Mouse (Mus musculus) heart, adult 2 months (tissue): ENCODE data around the gene Selenot. TPM values are rescaled to one million over a fixed set of nuclear protein-coding genes. Genes with fewer than 3 reads are reported as not detected.
"Not testable (repeated sequence)": the region's sequence is repeated elsewhere in the genome, so short reads cannot be mapped to it uniquely, and the experiment has no call there.

ENCODE experiments used
- DNase-seq, 2 experiments: peaks; one replicate each; pipeline ENCODE4 v3.0.0; 2021
- H3K27ac ChIP-seq: fragments of 200-600 bp; 2 replicates; pipeline ENCODE4 v1.8.1; 2022
- H3K27me3 ChIP-seq: fragments of 200-500 bp; 2 replicates; pipeline ENCODE4 v1.6.1; 2012; ENCODE audit warnings: mild to moderate bottlenecking, low read length, inconsistent platforms, mixed read lengths; ENCODE audit not compliant: control insufficient read depth, insufficient read depth
- H3K36me3 ChIP-seq: fragments of 200-500 bp; 2 replicates; pipeline ENCODE4 v1.6.1; 2012; ENCODE audit warnings: low read length, inconsistent platforms; ENCODE audit not compliant: control insufficient read depth, insufficient read depth
- H3K4me1 ChIP-seq: fragments of 200-500 bp; 2 replicates; pipeline ENCODE4 v1.6.1; 2011; ENCODE audit warnings: low read length; ENCODE audit not compliant: control insufficient read depth, insufficient read depth
- H3K4me3 ChIP-seq: fragments of 200-600 bp; 2 replicates; pipeline ENCODE4 v1.8.1; 2022
- H3K79me2 ChIP-seq: fragments of 200-500 bp; replicated peaks from 2 replicates; pipeline ENCODE4 v1.6.1; 2012; ENCODE audit warnings: mild to moderate bottlenecking, inconsistent platforms, low read length, moderate library complexity, mixed read lengths; ENCODE audit not compliant: control insufficient read depth, insufficient read depth
- H3K9ac ChIP-seq: fragments of 200-500 bp; 2 replicates; pipeline ENCODE4 v1.6.1; 2012; ENCODE audit warnings: low read depth, mild to moderate bottlenecking, control low read depth, inconsistent platforms, low read length, mixed read lengths
- CTCF ChIP-seq: fragments of 200-600 bp; IDR thresholded peaks from 2 replicates; pipeline ENCODE4 v1.8.1; 2022; ENCODE audit warnings: antibody characterized with exemption, mild to moderate bottlenecking, moderate library complexity
- EP300 ChIP-seq: fragments of 200-500 bp; IDR thresholded peaks from 2 replicates; pipeline ENCODE4 v1.6.1; 2011; ENCODE audit warnings: low read depth, low read length, control low read depth; ENCODE audit not compliant: insufficient read depth
- POLR2A ChIP-seq: fragments of 200-500 bp; IDR thresholded peaks from 2 replicates; pipeline ENCODE4 v1.6.1; 2011; ENCODE audit warnings: mild to moderate bottlenecking, low read depth, low read length, control low read depth; ENCODE audit not compliant: insufficient read depth
- WGBS: fragments of 180-500 bp; shearing (Covaris S2); methylation state at CpG from one replicate; pipeline ENCODE4 v1.1.7; 2018; 5-methylcytosine and 5-hydroxymethylcytosine counted together
- intact Hi-C: fragments of 180-260 bp; cut with DNase I; formaldehyde crosslinking; loops from one replicate; pipeline ENCODE4 v1.15.1; 2025
- polyA plus RNA-seq: library from polyadenylated mRNA; depleted of rRNA; stranded (reverse); fragments of >200 nt; gene quantifications from 2 replicates; pipeline ENCODE4 v1.2.3, GENCODE M21; 2012
- total RNA-seq, 2 experiments: library from RNA; stranded (reverse); gene quantifications; 2 replicates each; pipeline ENCODE4 v1.2.3; 2021

Selenot gene
- total and polyA plus RNA-seq, 3 experiments: 48.3 to 119 (median 116) TPM

GRCm38 (mm10) chr3:58582788-58583426 is 6.5 kb downstream of the Selenot start:
- DNase-seq: no peak

GRCm38 (mm10) chr3:58590544-58590943 is 14.1 kb downstream of the Selenot start:
- H3K4me1 ChIP-seq, H3K4me3 ChIP-seq, H3K27me3 ChIP-seq, intact Hi-C loops, H3K27ac ChIP-seq, H3K79me2 ChIP-seq, H3K36me3 ChIP-seq, H3K9ac ChIP-seq, DNase-seq: not testable (repeated sequence)
- WGBS: 80% methylated on average over 4 of the region's 4 CpGs

More at GRCm38 (mm10) chr3:58582788-58583426, 6.5 kb downstream of the Selenot start:
- intact Hi-C loops: no loop called here
- H3K27me3 ChIP-seq: no peaks in the 10 kb centered on the region
- H3K4me1 ChIP-seq: peaks cover 14% of the 10 kb centered on the region
- TF ChIP-seq CTCF: no peak
- no peak for TF ChIP-seq POLR2A
- no peak for TF ChIP-seq EP300
- H3K4me3 ChIP-seq: no peak overlapping the region
- H3K79me2 ChIP-seq: peaks cover 8% of the 10 kb centered on the region
- H3K9ac ChIP-seq: no peak overlapping the region
- WGBS: 64% methylated on average over 5 of the region's 5 CpGs
- peaks cover 25% of the 10 kb centered on the region for H3K36me3 ChIP-seq
- H3K27ac ChIP-seq: no peak overlapping the region

GRCm38 (mm10) chr3:58592666-58593065 is 16.2 kb downstream of the Selenot start:
- not testable (repeated sequence) for H3K36me3 ChIP-seq

GRCm38 (mm10) chr3:58593623-58594022 is 17.2 kb downstream of the Selenot start:
- Histone ChIP-seq H3K79me2 (no peaks in the 10 kb centered on the region), H3K4me3 (no peak overlapping the region), H3K27me3 (no peaks in the 10 kb centered on the region), H3K36me3 (peaks cover 2% of the 10 kb centered on the region; the same call in 1 of the 2 replicates), H3K9ac (no peak overlapping the region), H3K4me1 (no peaks in the 10 kb centered on the region), H3K27ac (no peak overlapping the region)
- DNase-seq: no peak
- intact Hi-C loops: no loop called here
- TF ChIP-seq CTCF (no peak), EP300 (no peak), POLR2A (no peak)
- WGBS: 56% methylated on average over 5 of the region's 5 CpGs

More at GRCm38 (mm10) chr3:58592666-58593065, 16.2 kb downstream of the Selenot start:
- H3K27ac ChIP-seq, H3K4me3 ChIP-seq, H3K4me1 ChIP-seq, intact Hi-C loops, H3K9ac ChIP-seq, H3K27me3 ChIP-seq, DNase-seq, H3K79me2 ChIP-seq: not testable (repeated sequence)
- WGBS: 94% methylated on average over 7 of the region's 7 CpGs

- DNase-seq: no peak
- H3K4me3 ChIP-seq: no peak overlapping the region
- H3K36me3 ChIP-seq: no peaks in the 10 kb centered on the region
- no peaks in the 10 kb centered on the region for H3K79me2 ChIP-seq
- no peak overlapping the region for H3K27ac ChIP-seq
- WGBS: 77% methylated on average over 4 of the region's 4 CpGs
- H3K9ac ChIP-seq: no peak overlapping the region
- intact Hi-C loops: no loop called here
- H3K4me1 ChIP-seq: no peaks in the 10 kb centered on the region
- no peak for TF ChIP-seq EP300
- no peak for TF ChIP-seq CTCF
- no peak for TF ChIP-seq POLR2A
- no peaks in the 10 kb centered on the region for H3K27me3 ChIP-seq
These were observed 32.1 kb downstream of the Selenot start for GRCm38 (mm10) chr3:58608506-58608905.

GRCm38 (mm10) chr3:58609985-58610384 is 33.5 kb downstream of the Selenot start:
- H3K27me3 ChIP-seq: no peaks in the 10 kb centered on the region
- no peaks in the 10 kb centered on the region for H3K79me2 ChIP-seq
- H3K4me1 ChIP-seq: no peaks in the 10 kb centered on the region
- no peak overlapping the region for H3K27ac ChIP-seq
- no peaks in the 10 kb centered on the region for H3K36me3 ChIP-seq
- intact Hi-C loops: no loop called here
- DNase-seq: no peak
- no peak overlapping the region for H3K9ac ChIP-seq
- 70% methylated on average over 5 of the region's 5 CpGs for WGBS
- H3K4me3 ChIP-seq: no peak overlapping the region
- TF ChIP-seq POLR2A (no peak), CTCF (no peak)
